Mouse (Mus musculus) megakaryocyte-erythroid progenitor cell, adult 5-6 weeks (primary cell): ENCODE data around the gene Nos2. TPM values are rescaled to one million over a fixed set of nuclear protein-coding genes. Genes with fewer than 3 reads are reported as not detected.

Source experiments
- total RNA-seq, 2 experiments: library from RNA; stranded (forward) in 1 of 2; stranded (reverse) in 1 of 2; fragments of 200-1000, 215-1000 nt in 1 of 2; fragments of >200 nt in 1 of 2; fragmentation: Nextera tagmentation in 1 of 2; gene quantifications; 2 replicates each; pipeline ENCODE4 v1.2.3; 2014 to 2017

The Nos2 gene
- total RNA-seq, 2 experiments from 2014 or later = not detected

Other genes starting within 250 kb of the Nos2 start
- gene Nlk, start 223.4 kb upstream of the Nos2 start, total RNA-seq (2014; fragmentation: Nextera tagmentation) = 26.7 and 34.8 TPM in 2 replicates
- 21.6 and 29.8 TPM in 2 replicates for gene Nlk, start 223.4 kb upstream of the Nos2 start, total RNA-seq (2017)
- 27.0 and 42.5 TPM in 2 replicates for gene Ccnq, start 169.1 kb upstream of the Nos2 start, total RNA-seq (2014; fragmentation: Nextera tagmentation)
- gene Ccnq, start 169.1 kb upstream of the Nos2 start, total RNA-seq (2017) = 30.9 and 32.6 TPM in 2 replicates
- 13.9 and 15.4 TPM in 2 replicates for gene Lyrm9, start 94.2 kb upstream of the Nos2 start, total RNA-seq (2014; fragmentation: Nextera tagmentation)
- gene Lyrm9, start 94.2 kb upstream of the Nos2 start, total RNA-seq (2017) = 38.5 and 91.6 TPM in 2 replicates
- 535 and 677 TPM in 2 replicates for gene Lgals9, start 64.2 kb downstream of the Nos2 start, total RNA-seq (2014; fragmentation: Nextera tagmentation)
- gene Lgals9, start 64.2 kb downstream of the Nos2 start, total RNA-seq (2017) = 135 and 231 TPM in 2 replicates
- gene Ksr1, start 225.6 kb downstream of the Nos2 start, total RNA-seq (2014; fragmentation: Nextera tagmentation) = 5.4 and 11.9 TPM in 2 replicates
- 10.6 and 13.6 TPM in 2 replicates for gene Ksr1, start 225.6 kb downstream of the Nos2 start, total RNA-seq (2017)